Mouse (Mus musculus): ENCODE measurements around the gene Srgap1.

Srgap1 gene

DNA sequence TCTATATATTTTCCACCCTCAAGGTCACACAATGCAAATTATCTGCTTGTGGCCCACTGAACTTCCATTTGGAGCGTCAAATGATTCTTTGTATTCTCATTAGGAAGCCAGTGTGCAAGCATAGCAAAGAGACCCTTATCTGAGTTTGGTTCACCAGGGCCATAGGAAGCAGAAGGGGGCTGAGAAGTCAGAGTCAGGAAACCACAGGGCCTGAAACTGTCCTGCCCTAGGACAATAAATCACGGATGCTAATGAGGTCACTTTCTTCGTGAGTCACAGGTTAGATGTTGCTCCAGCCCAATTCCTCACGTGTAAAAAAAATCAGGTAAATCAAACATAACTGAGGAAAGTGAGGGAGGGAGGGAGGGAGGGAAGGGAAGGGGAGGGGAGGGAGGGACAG, 85.1 kb downstream of the Srgap1 start:
- DNase-seq (ENCODE audit: low spot score), result no peak

DNA sequence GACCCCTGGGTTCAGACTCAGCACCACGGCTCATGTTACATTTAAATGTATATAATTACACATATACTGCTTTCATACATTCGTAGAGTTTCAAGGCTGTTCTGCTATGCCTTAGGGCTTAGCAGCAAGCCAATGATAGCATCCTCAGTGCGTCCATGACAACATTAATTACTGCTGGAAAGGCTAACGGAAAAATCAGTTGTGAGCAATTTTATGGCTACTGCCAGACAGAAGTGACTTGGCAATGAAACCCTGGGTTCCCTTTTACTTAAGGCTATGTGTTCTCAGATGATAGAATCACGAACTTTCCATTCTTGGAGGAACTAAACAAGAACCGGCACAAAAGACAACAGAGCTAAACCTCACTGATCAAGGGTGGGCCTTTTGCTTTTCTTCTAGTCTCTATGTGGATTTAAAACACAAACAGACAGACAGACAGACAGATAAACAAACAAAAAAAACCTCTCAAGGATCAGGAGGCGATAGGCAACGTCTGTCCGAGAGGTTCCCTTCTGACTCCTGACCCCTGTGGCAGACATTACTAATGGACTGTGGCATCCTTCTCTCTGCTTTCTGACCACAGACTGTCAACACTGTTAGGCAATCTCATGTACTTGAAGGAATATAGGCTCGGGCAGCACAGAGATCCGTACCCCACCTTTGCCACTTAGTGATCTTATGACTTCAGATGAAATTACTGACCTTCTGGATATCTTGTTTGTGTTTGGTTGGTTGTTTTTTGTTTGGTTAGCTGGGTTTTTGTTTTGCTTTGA, 85.8 kb downstream of the Srgap1 start:
- DNase-seq (ENCODE audit: low spot score), result no peak

DNA sequence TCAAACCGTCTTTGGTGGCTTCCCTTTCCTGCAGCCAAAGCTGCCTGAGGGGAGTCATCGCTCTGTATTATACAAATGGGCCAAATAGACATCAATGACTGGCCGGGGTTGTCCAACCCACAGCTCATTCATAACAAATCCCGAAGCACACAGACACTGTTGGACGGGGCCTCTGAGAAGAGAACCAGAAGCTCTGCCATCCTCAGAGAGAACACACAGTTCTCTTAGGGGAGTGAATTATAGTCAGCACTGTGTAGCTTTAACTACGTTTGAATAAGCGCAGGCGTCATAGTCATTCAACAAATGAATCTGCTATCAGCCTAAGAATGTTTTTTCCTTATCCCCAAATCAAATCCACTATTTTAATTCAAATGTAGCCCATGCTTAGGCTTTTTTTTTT, 88.4 kb downstream of the Srgap1 start:
- no peak for DNase-seq (ENCODE audit: low spot score)

- DNase-seq (ENCODE audit: low spot score), result no peak
Observed at GRCm38 (mm10) chr10:121956505-121956904, 90.6 kb downstream of the Srgap1 start.

- DNase-seq (ENCODE audit: low spot score), result no peak
Observed at GRCm38 (mm10) chr10:121955730-121956129, 91.4 kb downstream of the Srgap1 start.

GRCm38 (mm10) chr10:121954877-121955276, 92.2 kb downstream of the Srgap1 start:
- DNase-seq (ENCODE audit: low spot score), result no peak

DNA sequence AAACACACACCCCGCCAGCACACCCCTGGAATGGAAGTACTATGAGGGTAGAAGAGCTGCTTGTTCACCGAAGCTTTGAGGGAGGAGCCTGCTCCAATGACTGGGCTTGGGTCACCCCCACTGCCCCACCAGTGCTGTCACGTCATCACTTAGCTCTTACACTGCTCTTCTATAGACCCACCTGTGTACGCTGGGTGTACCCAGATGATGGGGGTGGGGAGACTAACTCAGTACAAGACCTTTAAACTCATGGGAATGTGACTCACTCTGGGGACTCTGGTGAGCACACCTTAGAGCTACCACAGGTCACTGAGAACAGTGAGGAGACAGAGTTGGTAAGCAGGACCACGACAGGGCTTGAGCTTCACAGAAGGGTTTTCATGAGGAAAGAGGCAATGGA, 94.1 kb downstream of the Srgap1 start:
- no peak for DNase-seq (ENCODE audit: low spot score)

- DNase-seq (ENCODE audit: low spot score), result peak; percentile 5
Observed at GRCm38 (mm10) chr10:121946173-121946572, 100.9 kb downstream of the Srgap1 start.

DNA sequence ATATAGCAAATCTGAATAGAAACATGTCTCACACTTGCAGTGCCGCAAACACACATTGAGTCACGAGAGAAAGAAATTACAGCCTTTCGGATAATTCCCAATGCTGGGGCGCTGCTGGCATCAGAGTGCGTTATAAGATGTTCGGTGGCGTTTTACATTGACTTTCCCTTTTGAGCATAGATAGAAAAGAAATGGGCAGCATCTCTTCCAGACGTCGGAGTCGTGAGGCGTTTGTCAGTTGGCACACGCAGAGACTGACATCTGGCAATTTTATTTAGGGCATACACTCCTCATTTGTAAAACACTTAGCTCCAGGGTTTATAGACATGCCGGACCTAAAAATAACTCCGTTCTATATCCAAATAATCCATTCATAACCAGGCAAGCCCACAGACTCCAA, 115.2 kb downstream of the Srgap1 start:
- DNase-seq (ENCODE audit: low spot score), result no peak

- no peak for DNase-seq (ENCODE audit: low spot score)
Observed at GRCm38 (mm10) chr10:121926094-121926493, 121.0 kb downstream of the Srgap1 start.

GRCm38 (mm10) chr10:121919016-121919415, 128.1 kb downstream of the Srgap1 start:
- DNase-seq (ENCODE audit: low spot score), result no peak

- DNase-seq (ENCODE audit: low spot score), result no peak
Observed at GRCm38 (mm10) chr10:121918579-121918978, 128.5 kb downstream of the Srgap1 start.

DNA sequence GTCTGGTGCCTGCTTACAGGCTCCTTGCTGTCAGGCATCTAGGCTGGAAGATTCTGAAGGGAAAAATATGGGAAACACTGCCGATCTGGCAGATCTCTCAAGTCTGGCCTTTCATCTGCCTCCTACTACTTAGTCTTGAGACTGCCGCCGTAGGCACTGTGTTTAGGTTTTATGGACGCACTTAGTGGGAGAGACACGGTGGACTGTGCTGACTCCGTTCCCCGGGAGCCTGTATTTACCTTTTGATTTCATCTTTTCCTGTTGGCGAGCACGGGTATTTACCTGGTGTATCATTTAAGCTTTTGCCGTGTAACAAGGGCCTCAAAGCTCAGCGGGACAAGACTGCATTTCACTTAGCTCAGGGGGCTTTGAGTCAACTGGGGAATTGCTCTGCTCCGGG, 131.6 kb downstream of the Srgap1 start:
- no peak for DNase-seq (ENCODE audit: low spot score)

DNA sequence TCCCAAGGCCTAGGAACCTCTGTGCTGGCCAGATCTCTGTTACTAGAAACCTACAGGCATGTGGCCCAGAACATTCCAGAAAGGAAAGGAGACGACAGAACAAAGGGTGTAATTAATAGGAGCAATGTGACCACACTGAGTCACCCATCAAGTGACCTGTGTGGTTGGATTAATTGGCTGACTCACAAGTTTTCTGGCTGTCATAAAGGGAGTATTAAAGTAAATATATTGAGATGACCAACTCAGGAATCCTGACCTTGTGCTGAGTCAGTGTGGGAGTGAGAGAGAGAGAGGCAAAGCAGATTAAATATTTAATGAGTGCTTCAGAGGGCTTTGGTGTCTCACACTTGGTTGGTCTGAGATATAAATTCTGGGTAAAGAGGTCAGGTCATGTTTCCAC, 143.0 kb downstream of the Srgap1 start:
- DNase-seq (ENCODE audit: low spot score), result peak; percentile 14

DNA sequence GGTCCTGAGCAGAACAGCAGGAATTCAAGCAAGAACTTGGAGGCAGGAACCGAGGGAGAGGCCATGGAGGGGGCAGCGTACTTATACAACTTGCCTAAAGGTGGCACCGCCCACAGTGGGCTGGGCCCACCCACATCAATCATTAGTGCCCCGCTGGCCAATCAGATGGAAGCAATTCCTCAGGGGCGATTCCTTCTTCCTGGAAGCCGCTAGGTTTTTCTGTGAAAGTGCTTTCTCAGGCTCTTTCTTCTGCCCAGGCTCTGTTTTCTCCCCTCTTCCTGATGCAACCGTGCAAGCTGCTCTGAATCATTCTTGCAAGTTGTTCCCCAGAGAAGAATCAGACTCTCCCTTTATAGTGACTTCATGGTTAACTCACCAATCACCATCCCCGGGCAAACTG, 144.5 kb downstream of the Srgap1 start:
- no peak for DNase-seq (ENCODE audit: low spot score)

DNA sequence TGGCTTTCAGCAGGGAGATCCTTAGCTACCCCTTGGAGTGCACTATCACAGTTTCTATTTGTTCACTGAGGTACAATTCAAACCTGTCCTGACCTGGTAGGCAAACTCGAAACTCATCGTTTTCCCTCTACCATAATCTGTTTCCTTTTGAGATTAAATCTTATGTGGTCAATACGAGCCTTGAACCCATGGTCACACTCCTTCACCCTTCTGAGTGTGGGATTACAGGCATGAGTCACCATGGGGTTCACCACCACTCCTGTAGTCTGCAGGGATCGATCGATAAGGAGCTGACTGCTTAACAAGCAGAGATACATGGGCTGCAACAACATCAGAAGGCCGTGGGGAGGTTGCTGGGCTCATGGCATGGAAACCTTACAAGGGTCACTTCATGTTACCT, 146.3 kb downstream of the Srgap1 start:
- no peak for DNase-seq (ENCODE audit: low spot score)

GRCm38 (mm10) chr10:121899706-121900105, 147.4 kb downstream of the Srgap1 start:
- DNase-seq (ENCODE audit: low spot score), result no peak

DNA sequence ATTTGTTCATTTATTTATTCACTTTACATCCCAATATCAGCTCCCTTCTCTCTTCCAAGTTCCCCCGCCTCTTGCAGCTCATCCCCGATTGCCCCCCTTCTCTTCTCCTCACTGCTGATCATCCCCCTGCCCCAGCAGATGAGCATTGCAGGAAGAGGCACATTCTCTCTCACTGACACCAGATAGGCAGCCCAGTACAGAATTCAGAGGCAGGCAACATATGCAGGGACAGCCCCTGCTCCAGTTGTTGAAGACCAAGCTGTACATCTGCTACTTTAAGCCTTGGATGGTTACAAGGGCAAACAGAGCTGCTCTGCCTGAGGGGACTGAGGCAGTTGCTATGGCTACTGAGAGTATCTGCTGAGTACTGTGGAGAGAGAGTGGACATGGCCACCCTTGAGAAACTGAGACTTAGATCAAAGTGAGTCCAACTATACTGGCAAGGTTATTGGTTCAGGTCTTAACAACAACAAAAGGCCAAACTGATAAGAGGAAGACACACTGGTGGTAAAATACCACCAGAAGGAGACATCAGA, 149.2 kb downstream of the Srgap1 start:
- DNase-seq (ENCODE audit: low spot score), result no peak

DNA sequence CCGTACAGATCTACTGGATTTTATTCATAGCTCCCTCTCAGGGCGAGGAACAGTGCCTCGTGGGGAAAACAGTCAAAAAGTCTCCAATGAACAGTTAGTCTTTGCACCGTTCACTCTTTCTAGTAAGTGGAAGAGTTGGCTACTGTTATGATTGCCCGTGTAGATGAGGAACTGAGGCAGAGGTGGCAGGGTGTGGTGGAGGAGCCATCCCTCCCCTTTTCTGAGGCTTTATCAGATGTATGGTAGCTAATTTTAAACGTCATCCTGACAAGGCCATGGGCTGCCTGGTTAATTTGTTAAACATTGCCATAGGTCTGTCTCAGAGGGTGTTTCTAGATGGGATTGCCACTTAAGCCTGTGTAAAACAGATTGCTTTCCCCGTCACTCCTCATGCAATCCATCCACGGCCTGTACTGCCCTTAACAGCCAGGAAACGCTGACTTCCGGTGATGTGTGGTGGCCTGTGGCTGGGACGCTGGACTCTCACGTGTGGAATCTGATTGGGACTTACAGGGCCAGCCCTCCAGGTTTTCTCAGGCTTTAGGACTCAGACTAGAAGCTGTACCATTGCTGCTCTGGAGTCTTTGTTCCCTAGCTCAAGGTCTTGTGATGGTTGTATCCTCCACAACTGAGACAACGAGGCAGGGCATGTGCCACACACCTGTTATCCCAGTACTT, 155.6 kb downstream of the Srgap1 start:
- DNase-seq (ENCODE audit: low spot score), result no peak

- DNase-seq (ENCODE audit: low spot score), result no peak
Observed at GRCm38 (mm10) chr10:121890061-121890460, 157.1 kb downstream of the Srgap1 start.

- no peak for DNase-seq (ENCODE audit: low spot score)
Observed at GRCm38 (mm10) chr10:121886805-121887204, 160.3 kb downstream of the Srgap1 start.

- no peak for DNase-seq (ENCODE audit: low spot score)
Observed at GRCm38 (mm10) chr10:121885512-121886218, 161.4 kb downstream of the Srgap1 start.

GRCm38 (mm10) chr10:121882461-121882860, 164.7 kb downstream of the Srgap1 start:
- no peak for DNase-seq (ENCODE audit: low spot score)
